Mouse (Mus musculus): ENCODE results near the gene Sesn1. TPM values are rescaled to one million over a fixed set of nuclear protein-coding genes. Genes with fewer than 3 reads are reported as not detected.
A peak's percentile ranks its signal among the peaks of the same experiment; 100 is the strongest.

The Sesn1 gene
- polyA plus RNA-seq (2015; fragmentation: Nextera tagmentation; extraction: Ambion mirVana): 49.6 and 61.2 TPM in 2 replicates

DNA sequence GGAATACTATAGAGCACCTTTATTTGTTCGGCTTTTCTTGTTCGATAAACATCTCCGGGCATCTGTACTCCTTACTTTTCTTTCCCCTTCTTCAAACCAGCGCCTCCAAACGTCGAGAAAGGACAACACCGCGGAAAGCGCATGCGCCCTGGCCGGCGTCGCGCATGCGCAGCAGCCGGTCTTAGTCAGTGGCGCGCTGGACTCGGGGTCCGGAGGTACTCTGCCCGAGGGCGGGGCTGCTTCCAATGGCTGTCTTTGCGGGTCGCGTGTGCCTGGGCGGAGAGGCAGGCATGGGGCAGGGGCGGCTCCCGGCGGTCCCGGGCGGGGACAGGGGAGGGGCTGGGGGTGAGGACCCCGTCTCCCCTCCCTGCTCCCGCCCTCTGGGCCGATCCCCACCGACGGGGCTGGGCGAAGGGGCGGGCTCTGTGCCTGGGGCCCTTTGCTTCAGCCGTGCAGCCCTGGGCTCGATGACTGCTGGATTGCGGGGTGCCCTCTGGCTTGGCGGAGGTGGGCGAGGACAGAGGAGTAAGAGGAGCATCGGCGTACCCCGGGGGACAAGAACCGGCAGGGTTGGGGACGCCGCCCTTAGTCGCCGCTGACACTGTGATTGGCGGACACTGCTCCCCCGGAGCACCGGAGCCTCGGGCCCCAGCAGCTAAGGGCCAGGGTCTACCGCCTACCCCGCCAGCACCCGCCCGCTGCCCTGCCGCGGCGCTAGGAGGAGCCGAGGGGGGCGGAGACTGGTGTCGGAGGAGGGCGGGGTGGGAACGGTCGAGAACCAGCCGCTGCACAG lies at the start of gene Sesn1, which contains the start of gene Cep57l1:
Sesn1 (plus strand) TSS at position 165 of the 793 bp plus-strand sequence.
Cep57l1 (minus strand) TSS at position 101 of the 793 bp plus-strand sequence.
- H3K36me3 ChIP-seq (ENCODE audit: control insufficient read depth, insufficient read depth): no peaks in the 10 kb centered on the region
- H3K27me3 ChIP-seq (replicated peaks; ENCODE audit: control insufficient read depth, insufficient read depth, low read length): no peaks in the 10 kb centered on the region
- H3K4me1 ChIP-seq (replicated peaks; ENCODE audit: control insufficient read depth, insufficient read depth, low read length): peaks cover 25% of the 10 kb centered on the region
- peak; percentile 93 for ATAC-seq
- H3K4me3 ChIP-seq (replicated peaks; ENCODE audit: low read length): peak within 1 kb of the TSS; percentile 61
- H3K4me2 ChIP-seq (ENCODE audit: low read length): peak within 1 kb of the TSS; percentile 87
- under 1% methylated on average over 63 of the region's 69 CpGs for WGBS
- H3K9me3 ChIP-seq (ENCODE audit: control insufficient read depth, low read length): peaks cover 4% of the 10 kb centered on the region
- peak within 1 kb of the TSS; percentile 67 for H3K9ac ChIP-seq (replicated peaks; ENCODE audit: low read depth, low read length)
- peak within 1 kb of the TSS; percentile 89 for H3K27ac ChIP-seq (ENCODE audit: low read length)

DNA sequence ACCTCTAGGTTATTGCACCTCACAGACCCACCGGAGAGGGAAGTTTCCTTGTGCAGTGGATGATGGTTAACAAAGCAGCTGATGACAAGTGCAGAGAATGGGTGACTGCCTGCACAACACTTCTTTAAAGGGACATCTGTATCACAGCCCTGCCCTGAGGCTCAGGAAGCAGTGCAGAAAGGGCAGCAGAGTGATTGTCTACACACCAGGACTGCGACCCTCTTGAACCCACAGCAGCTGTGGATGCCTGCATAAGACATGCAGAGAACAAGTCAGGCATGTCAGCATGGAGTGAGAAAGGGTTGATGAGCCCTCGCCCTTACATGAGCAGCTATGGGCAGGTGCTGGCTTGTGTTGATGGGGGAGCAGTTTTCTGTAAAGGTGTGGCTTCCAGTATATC lies 48.9 kb upstream of the Sesn1 start:
- H3K36me3 ChIP-seq (ENCODE audit: control insufficient read depth, insufficient read depth): no peaks in the 10 kb centered on the region
- no peaks in the 10 kb centered on the region for H3K4me1 ChIP-seq (replicated peaks; ENCODE audit: control insufficient read depth, insufficient read depth, low read length)
- no peaks in the 10 kb centered on the region for H3K27me3 ChIP-seq (replicated peaks; ENCODE audit: control insufficient read depth, insufficient read depth, low read length)
- H3K4me2 ChIP-seq (ENCODE audit: low read length): no peak overlapping the region
- no peak overlapping the region for H3K9ac ChIP-seq (replicated peaks; ENCODE audit: low read depth, low read length)
- 90% methylated on average over 3 of the region's 3 CpGs for WGBS
- no peak for ATAC-seq
- H3K4me3 ChIP-seq (replicated peaks; ENCODE audit: low read length): no peak overlapping the region
- no peak overlapping the region for H3K27ac ChIP-seq (ENCODE audit: low read length)
- no peaks in the 10 kb centered on the region for H3K9me3 ChIP-seq (ENCODE audit: control insufficient read depth, low read length)

DNA sequence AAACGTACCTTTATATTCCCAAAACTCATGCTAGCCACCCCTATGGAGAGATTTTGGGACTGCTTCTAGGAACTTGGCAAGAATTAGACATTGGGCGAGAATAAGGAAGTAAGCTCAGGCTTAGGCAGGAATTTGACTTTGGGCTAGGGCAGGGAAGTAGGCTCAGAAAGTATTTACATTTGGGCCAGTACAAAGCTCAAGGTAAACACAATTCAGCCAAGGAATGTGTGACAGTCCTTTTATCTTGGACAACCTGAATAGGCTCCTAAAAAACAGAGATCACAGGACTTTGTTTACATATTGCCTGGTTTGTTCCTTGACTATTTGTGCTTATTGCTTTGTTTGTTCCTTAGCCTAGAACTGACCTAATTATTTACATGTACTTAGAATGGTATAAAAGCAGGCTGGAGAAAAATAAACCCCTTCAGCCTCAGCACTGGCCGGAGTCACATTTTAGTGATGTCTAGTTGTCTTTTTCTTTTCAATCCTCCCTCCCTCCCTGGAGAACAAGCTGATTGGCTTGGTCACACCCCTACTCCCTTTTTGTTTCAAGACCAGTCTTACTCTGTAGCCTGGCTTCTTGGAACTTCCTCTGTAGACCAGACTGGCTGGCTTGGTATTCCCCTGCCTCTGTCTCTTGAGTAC lies 45.9 kb upstream of the Sesn1 start:
- no peak overlapping the region for H3K4me3 ChIP-seq (replicated peaks; ENCODE audit: low read length)
- H3K27ac ChIP-seq (ENCODE audit: low read length): no peak overlapping the region
- ATAC-seq: no peak
- no peaks in the 10 kb centered on the region for H3K27me3 ChIP-seq (replicated peaks; ENCODE audit: control insufficient read depth, insufficient read depth, low read length)
- no peaks in the 10 kb centered on the region for H3K4me1 ChIP-seq (replicated peaks; ENCODE audit: control insufficient read depth, insufficient read depth, low read length)
- WGBS: 75% methylated on average over 3 of the region's 3 CpGs
- H3K9ac ChIP-seq (replicated peaks; ENCODE audit: low read depth, low read length): no peak overlapping the region
- H3K9me3 ChIP-seq (ENCODE audit: control insufficient read depth, low read length): no peaks in the 10 kb centered on the region
- H3K36me3 ChIP-seq (ENCODE audit: control insufficient read depth, insufficient read depth): no peaks in the 10 kb centered on the region
- no peak overlapping the region for H3K4me2 ChIP-seq (ENCODE audit: low read length)

DNA sequence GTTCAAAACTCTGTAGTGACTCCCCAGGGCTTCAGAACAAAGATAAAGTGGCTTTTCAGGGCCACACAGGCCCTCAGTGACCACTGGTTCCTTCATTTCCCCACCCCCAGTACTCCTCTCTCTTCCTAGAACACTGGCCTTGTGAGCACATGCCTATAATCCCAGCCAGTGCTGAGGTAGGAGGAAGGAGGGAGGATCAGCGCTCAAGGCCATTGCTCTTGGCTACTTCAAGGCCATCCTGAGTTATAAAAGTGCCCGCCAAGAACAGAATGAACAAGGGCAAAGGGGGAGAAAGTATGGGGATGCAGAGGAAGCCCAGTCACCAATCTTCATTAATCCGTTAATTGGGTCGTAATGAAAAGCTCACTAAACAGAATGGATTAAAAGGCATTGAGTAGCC lies 44.1 kb upstream of the Sesn1 start:
- no peak for ATAC-seq
- no peaks in the 10 kb centered on the region for H3K27me3 ChIP-seq (replicated peaks; ENCODE audit: control insufficient read depth, insufficient read depth, low read length)
- no peaks in the 10 kb centered on the region for H3K4me1 ChIP-seq (replicated peaks; ENCODE audit: control insufficient read depth, insufficient read depth, low read length)
- H3K27ac ChIP-seq (ENCODE audit: low read length): no peak overlapping the region
- no peak overlapping the region for H3K4me3 ChIP-seq (replicated peaks; ENCODE audit: low read length)
- no peak overlapping the region for H3K4me2 ChIP-seq (ENCODE audit: low read length)
- H3K9ac ChIP-seq (replicated peaks; ENCODE audit: low read depth, low read length): no peak overlapping the region
- H3K9me3 ChIP-seq (ENCODE audit: control insufficient read depth, low read length): no peaks in the 10 kb centered on the region
- 84% methylated on average over 4 of the region's 4 CpGs for WGBS
- H3K36me3 ChIP-seq (ENCODE audit: control insufficient read depth, insufficient read depth): no peaks in the 10 kb centered on the region

DNA sequence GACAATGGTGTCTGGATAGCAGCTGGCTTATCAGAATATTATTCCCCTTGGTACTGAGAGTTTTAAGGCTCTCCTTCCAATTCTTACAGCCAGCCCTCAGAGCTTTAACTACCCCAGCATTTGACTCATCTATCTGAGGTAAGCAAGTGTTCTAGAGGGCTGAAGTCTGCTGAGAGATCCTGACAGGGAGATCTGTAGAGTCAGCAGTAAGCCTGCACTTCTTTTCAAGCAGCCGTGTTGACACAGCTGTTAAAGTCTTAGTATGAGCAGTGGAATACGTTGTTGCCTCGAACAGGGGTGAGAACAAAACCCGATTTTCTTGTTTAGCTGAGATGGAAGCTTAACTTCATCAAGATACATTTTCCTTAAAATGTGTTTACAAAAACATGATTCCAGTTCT lies 43.5 kb upstream of the Sesn1 start:
- ATAC-seq: no peak
- H3K27ac ChIP-seq (ENCODE audit: low read length): no peak overlapping the region
- H3K4me1 ChIP-seq (replicated peaks; ENCODE audit: control insufficient read depth, insufficient read depth, low read length): no peaks in the 10 kb centered on the region
- no peak overlapping the region for H3K9ac ChIP-seq (replicated peaks; ENCODE audit: low read depth, low read length)
- no peak overlapping the region for H3K4me3 ChIP-seq (replicated peaks; ENCODE audit: low read length)
- no peaks in the 10 kb centered on the region for H3K36me3 ChIP-seq (ENCODE audit: control insufficient read depth, insufficient read depth)
- H3K9me3 ChIP-seq (ENCODE audit: control insufficient read depth, low read length): no peaks in the 10 kb centered on the region
- 85% methylated on average over 4 of the region's 4 CpGs for WGBS
- no peaks in the 10 kb centered on the region for H3K27me3 ChIP-seq (replicated peaks; ENCODE audit: control insufficient read depth, insufficient read depth, low read length)
- no peak overlapping the region for H3K4me2 ChIP-seq (ENCODE audit: low read length)

DNA sequence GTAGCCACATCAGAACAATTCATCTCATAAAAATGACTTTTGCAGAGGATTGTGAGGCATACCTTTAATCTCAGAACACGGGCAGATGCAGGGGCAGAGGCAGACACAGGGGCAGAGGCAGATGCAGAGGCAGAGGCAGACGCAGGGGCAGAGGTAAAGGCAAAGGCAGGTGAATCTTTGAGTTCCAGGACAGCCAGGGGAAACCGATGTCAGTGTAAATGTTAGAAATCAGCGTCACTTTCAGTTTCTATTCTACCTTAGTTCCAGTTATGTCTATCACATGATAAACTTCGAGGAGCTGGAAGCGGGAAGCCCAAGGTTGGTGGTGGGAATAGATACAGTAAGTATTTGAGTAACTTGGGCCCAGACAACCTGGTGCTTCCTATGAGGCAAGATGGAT lies 42.5 kb upstream of the Sesn1 start:
- no peaks in the 10 kb centered on the region for H3K36me3 ChIP-seq (ENCODE audit: control insufficient read depth, insufficient read depth)
- H3K9ac ChIP-seq (replicated peaks; ENCODE audit: low read depth, low read length): no peak overlapping the region
- no peak for ATAC-seq
- no peak overlapping the region for H3K4me2 ChIP-seq (ENCODE audit: low read length)
- H3K27ac ChIP-seq (ENCODE audit: low read length): no peak overlapping the region
- no peak overlapping the region for H3K4me3 ChIP-seq (replicated peaks; ENCODE audit: low read length)
- H3K4me1 ChIP-seq (replicated peaks; ENCODE audit: control insufficient read depth, insufficient read depth, low read length): no peaks in the 10 kb centered on the region
- WGBS: 92% methylated on average over 6 of the region's 6 CpGs
- no peaks in the 10 kb centered on the region for H3K27me3 ChIP-seq (replicated peaks; ENCODE audit: control insufficient read depth, insufficient read depth, low read length)
- no peaks in the 10 kb centered on the region for H3K9me3 ChIP-seq (ENCODE audit: control insufficient read depth, low read length)

DNA sequence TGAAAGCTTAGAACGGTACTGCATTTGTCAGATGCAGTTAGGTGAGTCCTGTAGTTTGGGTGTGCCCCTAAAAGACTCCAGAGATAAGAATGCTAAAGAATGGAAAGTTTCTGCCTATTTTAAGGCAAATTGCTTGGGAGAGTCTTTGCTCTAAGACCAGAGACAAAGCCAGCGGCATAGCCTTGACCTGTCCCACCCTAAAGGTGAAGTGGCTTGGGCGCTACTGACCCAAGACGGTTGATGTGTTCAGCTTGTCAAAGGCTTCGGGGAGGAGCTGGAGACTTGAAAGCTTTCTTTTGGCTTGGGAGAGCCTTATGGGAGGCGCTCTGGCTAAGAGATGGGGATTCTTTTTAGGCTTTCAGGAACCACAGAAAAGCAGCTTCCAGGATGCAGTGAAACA lies 17.4 kb upstream of the Sesn1 start:
- Histone ChIP-seq H3K36me3 (ENCODE audit: control insufficient read depth, insufficient read depth) (0 out of 2 replicates have a peak, but pooled peaks cover 4% of the 10 kb centered on the region), H3K9me3 (ENCODE audit: control insufficient read depth, low read length) (peaks cover 8% of the 10 kb centered on the region), H3K9ac (replicated peaks; ENCODE audit: low read depth, low read length) (no peak overlapping the region), H3K27ac (ENCODE audit: low read length) (no peak overlapping the region), H3K4me1 (replicated peaks; ENCODE audit: control insufficient read depth, insufficient read depth, low read length) (no peaks in the 10 kb centered on the region), H3K4me2 (ENCODE audit: low read length) (no peak overlapping the region), H3K27me3 (replicated peaks; ENCODE audit: control insufficient read depth, insufficient read depth, low read length) (no peaks in the 10 kb centered on the region), H3K4me3 (replicated peaks; ENCODE audit: low read length) (no peak overlapping the region)
- WGBS: 93% methylated on average over 6 of the region's 6 CpGs
- no peak for ATAC-seq

DNA sequence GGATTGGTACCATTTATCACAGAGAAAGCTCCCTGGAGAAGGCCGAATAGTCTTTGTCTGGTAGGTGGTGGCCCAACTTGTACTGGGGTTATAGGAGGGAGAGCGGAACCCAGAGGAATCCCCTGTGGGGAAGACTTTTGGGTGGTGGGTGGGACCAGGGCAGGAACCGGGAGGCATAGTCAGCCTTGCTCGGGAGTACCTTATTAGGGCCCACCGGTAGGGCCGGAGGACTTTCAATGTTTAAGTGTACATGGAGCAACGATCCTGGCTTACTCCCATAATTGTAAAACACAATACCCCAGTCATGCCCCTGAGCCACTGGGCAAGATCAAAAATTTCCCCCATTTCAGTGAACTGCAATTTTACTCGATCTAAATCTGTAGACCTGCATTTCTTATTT lies 12.5 kb upstream of the Sesn1 start:
- Histone ChIP-seq H3K4me2 (ENCODE audit: low read length) (no peak overlapping the region), H3K4me3 (replicated peaks; ENCODE audit: low read length) (no peak overlapping the region), H3K27me3 (replicated peaks; ENCODE audit: control insufficient read depth, insufficient read depth, low read length) (no peaks in the 10 kb centered on the region), H3K36me3 (ENCODE audit: control insufficient read depth, insufficient read depth) (peaks cover 25% of the 10 kb centered on the region), H3K9ac (replicated peaks; ENCODE audit: low read depth, low read length) (no peak overlapping the region), H3K4me1 (replicated peaks; ENCODE audit: control insufficient read depth, insufficient read depth, low read length) (no peaks in the 10 kb centered on the region), H3K9me3 (ENCODE audit: control insufficient read depth, low read length) (peaks cover 24% of the 10 kb centered on the region), H3K27ac (ENCODE audit: low read length) (no peak overlapping the region)
- WGBS: 97% methylated on average over 8 of the region's 8 CpGs
- no peak for ATAC-seq

DNA sequence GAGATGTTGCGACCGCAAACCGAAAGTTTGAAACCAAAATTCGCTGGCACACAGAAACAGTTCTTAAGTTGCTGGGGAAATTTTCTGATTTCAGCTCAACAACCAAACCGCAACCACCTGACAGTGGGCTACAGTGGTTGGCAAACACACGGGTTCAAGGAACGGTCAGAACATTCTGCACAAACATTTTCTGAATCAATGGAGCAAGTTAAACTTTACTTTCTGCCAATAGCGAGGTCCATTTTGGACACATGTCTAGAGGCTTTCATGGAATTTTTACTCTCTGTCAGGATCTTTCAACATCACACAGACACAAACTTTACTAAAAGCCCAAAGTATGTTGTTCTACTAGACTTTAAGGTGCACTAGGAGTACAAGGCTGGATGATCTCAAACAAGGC lies 6.3 kb upstream of the Sesn1 start:
- Histone ChIP-seq H3K9me3 (ENCODE audit: control insufficient read depth, low read length) (peaks cover 20% of the 10 kb centered on the region), H3K4me1 (replicated peaks; ENCODE audit: control insufficient read depth, insufficient read depth, low read length) (no peaks in the 10 kb centered on the region), H3K36me3 (ENCODE audit: control insufficient read depth, insufficient read depth) (peaks cover 21% of the 10 kb centered on the region), H3K27ac (ENCODE audit: low read length) (no peak overlapping the region), H3K9ac (replicated peaks; ENCODE audit: low read depth, low read length) (no peak overlapping the region), H3K4me2 (ENCODE audit: low read length) (no peak overlapping the region), H3K4me3 (replicated peaks; ENCODE audit: low read length) (no peak overlapping the region), H3K27me3 (replicated peaks; ENCODE audit: control insufficient read depth, insufficient read depth, low read length) (no peaks in the 10 kb centered on the region)
- WGBS: 98% methylated on average over 8 of the region's 8 CpGs
- ATAC-seq: no peak

Measured in forebrain, embryonic 16.5 days (tissue).